Mouse (Mus musculus): ENCODE data around the gene Uhrf1. TPM values are rescaled to one million over a fixed set of nuclear protein-coding genes. Genes with fewer than 3 reads are reported as not detected.

The Uhrf1 gene
- polyA plus RNA-seq, 1 experiment from 2014 or later = 321 TPM

- WGBS = 89% methylated on average over 4 of the region's 4 CpGs
- no peak overlapping the region for H3K27ac ChIP-seq (replicated peaks)
- H3K4me1 ChIP-seq = peaks cover 29% of the 10 kb centered on the region
- peaks cover 42% of the 10 kb centered on the region for H3K36me3 ChIP-seq
- DNase-seq (ENCODE audit: low spot score) = no peak
- no peaks in the 10 kb centered on the region for H3K9me3 ChIP-seq (replicated peaks)
- no peak overlapping the region for H3K4me3 ChIP-seq
- no peaks in the 10 kb centered on the region for H3K27me3 ChIP-seq (ENCODE audit: low read depth, poor library complexity, severe bottlenecking)
Measured at GRCm38 (mm10) chr17:56265011-56265410, 38.1 kb upstream of the Uhrf1 start.

- 96% methylated on average over 3 of the region's 3 CpGs for WGBS
- H3K4me3 ChIP-seq = no peak overlapping the region
- no peak for DNase-seq (ENCODE audit: low spot score)
Measured at GRCm38 (mm10) chr17:56265869-56266268, 37.3 kb upstream of the Uhrf1 start.

GRCm38 (mm10) chr17:56266271-56266670, 36.9 kb upstream of the Uhrf1 start:
- Histone ChIP-seq H3K27ac (replicated peaks) (no peak overlapping the region), H3K36me3 (peaks cover 39% of the 10 kb centered on the region), H3K27me3 (ENCODE audit: low read depth, poor library complexity, severe bottlenecking) (no peaks in the 10 kb centered on the region), H3K9me3 (replicated peaks) (no peaks in the 10 kb centered on the region), H3K4me3 (no peak overlapping the region), H3K4me1 (peaks cover 16% of the 10 kb centered on the region)
- 72% methylated on average over 3 of the region's 3 CpGs for WGBS
- no peak for DNase-seq (ENCODE audit: low spot score)

More at GRCm38 (mm10) chr17:56265869-56266268, 37.3 kb upstream of the Uhrf1 start:
- Histone ChIP-seq H3K36me3 (peaks cover 39% of the 10 kb centered on the region), H3K9me3 (replicated peaks) (no peaks in the 10 kb centered on the region), H3K4me1 (peaks cover 20% of the 10 kb centered on the region), H3K27me3 (ENCODE audit: low read depth, poor library complexity, severe bottlenecking) (no peaks in the 10 kb centered on the region), H3K27ac (replicated peaks) (no peak overlapping the region)

- Histone ChIP-seq H3K9me3 (replicated peaks) (no peaks in the 10 kb centered on the region), H3K27ac (replicated peaks) (peak overlapping the region; percentile 84), H3K27me3 (ENCODE audit: low read depth, poor library complexity, severe bottlenecking) (no peaks in the 10 kb centered on the region), H3K4me1 (peaks cover 16% of the 10 kb centered on the region), H3K36me3 (peaks cover 29% of the 10 kb centered on the region), H3K4me3 (peak overlapping the region; percentile 56)
- 26% methylated on average over 12 of the region's 12 CpGs for WGBS
- peak; percentile 56 for DNase-seq (ENCODE audit: low spot score)
Measured at GRCm38 (mm10) chr17:56269153-56269630, 33.9 kb upstream of the Uhrf1 start.

GRCm38 (mm10) chr17:56269741-56270140, 33.4 kb upstream of the Uhrf1 start:
- Histone ChIP-seq H3K9me3 (replicated peaks) (no peaks in the 10 kb centered on the region), H3K27ac (replicated peaks) (peak overlapping the region; percentile 84), H3K4me3 (peak overlapping the region; percentile 56), H3K27me3 (ENCODE audit: low read depth, poor library complexity, severe bottlenecking) (no peaks in the 10 kb centered on the region), H3K4me1 (peaks cover 16% of the 10 kb centered on the region), H3K36me3 (peaks cover 27% of the 10 kb centered on the region)
- no peak for DNase-seq (ENCODE audit: low spot score)
- WGBS = 79% methylated on average over 3 of the region's 3 CpGs

- no peak for DNase-seq (ENCODE audit: low spot score)
- H3K4me3 ChIP-seq = no peak overlapping the region
- no peak overlapping the region for H3K27ac ChIP-seq (replicated peaks)
- no peaks in the 10 kb centered on the region for H3K27me3 ChIP-seq (ENCODE audit: low read depth, poor library complexity, severe bottlenecking)
- 85% methylated on average over 12 of the region's 12 CpGs for WGBS
- no peaks in the 10 kb centered on the region for H3K9me3 ChIP-seq (replicated peaks)
- peaks cover 20% of the 10 kb centered on the region for H3K36me3 ChIP-seq
- H3K4me1 ChIP-seq = peaks cover 25% of the 10 kb centered on the region
Measured at GRCm38 (mm10) chr17:56271609-56272253, 31.4 kb upstream of the Uhrf1 start.

GRCm38 (mm10) chr17:56272644-56273043, 30.5 kb upstream of the Uhrf1 start:
- H3K4me3 ChIP-seq = no peak overlapping the region
- no peaks in the 10 kb centered on the region for H3K27me3 ChIP-seq (ENCODE audit: low read depth, poor library complexity, severe bottlenecking)
- no peak overlapping the region for H3K27ac ChIP-seq (replicated peaks)
- H3K4me1 ChIP-seq = peaks cover 34% of the 10 kb centered on the region
- 74% methylated on average over 3 of the region's 3 CpGs for WGBS
- peaks cover 20% of the 10 kb centered on the region for H3K36me3 ChIP-seq
- no peaks in the 10 kb centered on the region for H3K9me3 ChIP-seq (replicated peaks)
- no peak for DNase-seq (ENCODE audit: low spot score)

- no peaks in the 10 kb centered on the region for H3K9me3 ChIP-seq (replicated peaks)
- H3K27me3 ChIP-seq (ENCODE audit: low read depth, poor library complexity, severe bottlenecking) = no peaks in the 10 kb centered on the region
- peaks cover 39% of the 10 kb centered on the region for H3K4me1 ChIP-seq
- H3K36me3 ChIP-seq = peaks cover 21% of the 10 kb centered on the region
- DNase-seq (ENCODE audit: low spot score) = no peak
- WGBS = 84% methylated on average over 7 of the region's 7 CpGs
- H3K27ac ChIP-seq (replicated peaks) = no peak overlapping the region
- H3K4me3 ChIP-seq = no peak overlapping the region
Measured at GRCm38 (mm10) chr17:56273482-56273881, 29.6 kb upstream of the Uhrf1 start.

- H3K36me3 ChIP-seq = peaks cover 25% of the 10 kb centered on the region
- no peak overlapping the region for H3K4me3 ChIP-seq
- H3K27me3 ChIP-seq (ENCODE audit: low read depth, poor library complexity, severe bottlenecking) = no peaks in the 10 kb centered on the region
- no peak overlapping the region for H3K27ac ChIP-seq (replicated peaks)
- no peak for DNase-seq (ENCODE audit: low spot score)
- peaks cover 36% of the 10 kb centered on the region for H3K4me1 ChIP-seq
- 86% methylated on average over 5 of the region's 5 CpGs for WGBS
- H3K9me3 ChIP-seq (replicated peaks) = no peaks in the 10 kb centered on the region
Measured at GRCm38 (mm10) chr17:56273986-56274385, 29.1 kb upstream of the Uhrf1 start.

- H3K4me1 ChIP-seq = peaks cover 27% of the 10 kb centered on the region
- peaks cover 31% of the 10 kb centered on the region for H3K36me3 ChIP-seq
- H3K9me3 ChIP-seq (replicated peaks) = no peaks in the 10 kb centered on the region
- no peaks in the 10 kb centered on the region for H3K27me3 ChIP-seq (ENCODE audit: low read depth, poor library complexity, severe bottlenecking)
- peak overlapping the region; percentile 83 for H3K27ac ChIP-seq (replicated peaks)
- DNase-seq (ENCODE audit: low spot score) = no peak
- peak overlapping the region; percentile 60 for H3K4me3 ChIP-seq
- WGBS = 38% methylated on average over 5 of the region's 5 CpGs
Measured at GRCm38 (mm10) chr17:56275842-56276480, 27.2 kb upstream of the Uhrf1 start.

- Histone ChIP-seq H3K27me3 (ENCODE audit: low read depth, poor library complexity, severe bottlenecking) (no peaks in the 10 kb centered on the region), H3K27ac (replicated peaks) (peak within 1 kb of the TSS; percentile 83), H3K4me1 (peaks cover 27% of the 10 kb centered on the region), H3K36me3 (peaks cover 31% of the 10 kb centered on the region), H3K9me3 (replicated peaks) (no peaks in the 10 kb centered on the region), H3K4me3 (peak within 1 kb of the TSS; percentile 60)
- peak; percentile 95 for DNase-seq (ENCODE audit: low spot score)
- 9% methylated on average over 21 of the region's 21 CpGs for WGBS
Measured at GRCm38 (mm10) chr17:56276643-56277566, 26.2 kb upstream of the Uhrf1 start, which contains the start of gene Ticam1. Ticam1 (minus strand) TSS chr17:56276786.

- peaks cover 35% of the 10 kb centered on the region for H3K36me3 ChIP-seq
- peak overlapping the region; percentile 60 for H3K4me3 ChIP-seq
- 56% methylated on average over 2 of the region's 2 CpGs for WGBS
- no peaks in the 10 kb centered on the region for H3K27me3 ChIP-seq (ENCODE audit: low read depth, poor library complexity, severe bottlenecking)
- DNase-seq (ENCODE audit: low spot score) = no peak
- H3K9me3 ChIP-seq (replicated peaks) = no peaks in the 10 kb centered on the region
- H3K27ac ChIP-seq (replicated peaks) = peak overlapping the region; percentile 83
- peaks cover 27% of the 10 kb centered on the region for H3K4me1 ChIP-seq
Measured at GRCm38 (mm10) chr17:56277567-56277893, 25.6 kb upstream of the Uhrf1 start.
